Mouse (Mus musculus): Measurements from ENCODE around the gene Coro6. TPM values are rescaled to one million over a fixed set of nuclear protein-coding genes. Genes with fewer than 3 reads are reported as not detected.

The Coro6 gene
- total RNA-seq, 2 experiments from 2014 or later: 0.96 to 1.7 TPM

DNA sequence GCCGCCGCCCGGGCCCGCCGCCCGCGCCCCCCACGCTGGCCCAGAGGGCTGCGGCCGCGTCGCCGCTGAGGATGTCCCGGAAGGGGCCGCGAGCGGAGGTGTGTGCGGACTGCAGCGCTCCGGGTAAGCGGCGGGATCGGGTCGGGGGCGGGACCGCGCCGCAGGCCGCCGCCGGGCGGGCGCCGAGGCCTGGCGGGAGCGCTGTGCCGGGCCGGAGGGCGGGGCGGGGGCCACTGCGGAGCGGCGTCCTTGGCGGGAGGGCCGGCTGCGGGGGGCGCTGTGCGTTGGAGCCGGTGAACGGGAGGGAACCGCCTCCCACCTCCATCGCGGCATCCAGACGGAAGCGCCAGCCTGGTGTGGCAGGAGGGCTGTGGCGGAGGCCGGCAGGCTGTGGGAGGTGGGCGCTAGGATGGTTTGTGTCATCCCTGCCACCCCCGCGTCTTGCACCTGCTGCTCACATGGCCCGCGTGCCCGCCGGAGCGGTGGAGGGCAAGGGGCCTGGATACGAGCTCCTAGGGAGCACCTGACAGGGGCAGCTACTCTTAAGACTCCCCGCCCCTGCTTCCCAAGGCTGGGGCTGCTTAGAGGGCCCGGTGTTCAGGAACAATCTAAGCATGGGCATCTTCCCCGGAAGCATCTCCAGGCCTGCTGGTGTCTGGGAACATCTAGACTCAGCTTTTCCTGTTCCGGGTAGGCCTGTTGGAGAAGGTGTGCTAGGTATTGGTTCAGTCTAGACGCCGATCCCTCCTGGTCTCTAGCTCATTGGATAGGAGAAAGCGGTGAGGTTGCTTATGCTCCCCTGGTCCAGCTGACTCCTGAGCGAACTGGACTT, 31.5 kb downstream of the Coro6 start, which contains the start of gene Git1:
TSS of gene Git1 (plus strand) at position 51 of the 832 bp plus-strand sequence.
- peak; percentile 68 to 82 for DNase-seq

DNA sequence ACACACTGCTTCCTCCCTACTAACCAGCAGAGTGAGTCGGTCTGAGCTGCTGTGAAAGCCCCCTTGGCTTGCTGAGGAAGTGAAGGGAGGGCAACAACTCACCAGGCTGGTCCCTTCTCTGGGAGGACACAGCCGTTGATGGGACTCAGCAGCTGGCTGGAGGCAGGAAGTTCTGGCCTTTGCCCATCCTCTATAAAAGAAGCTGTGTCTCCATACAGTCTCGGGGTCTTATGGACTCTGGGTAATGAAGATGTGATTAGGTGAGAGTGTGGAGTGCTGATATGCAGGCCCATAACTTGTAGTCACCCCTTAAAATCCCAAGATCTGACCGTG, 32.1 kb downstream of the Coro6 start:
- DNase-seq: no peak

DNA sequence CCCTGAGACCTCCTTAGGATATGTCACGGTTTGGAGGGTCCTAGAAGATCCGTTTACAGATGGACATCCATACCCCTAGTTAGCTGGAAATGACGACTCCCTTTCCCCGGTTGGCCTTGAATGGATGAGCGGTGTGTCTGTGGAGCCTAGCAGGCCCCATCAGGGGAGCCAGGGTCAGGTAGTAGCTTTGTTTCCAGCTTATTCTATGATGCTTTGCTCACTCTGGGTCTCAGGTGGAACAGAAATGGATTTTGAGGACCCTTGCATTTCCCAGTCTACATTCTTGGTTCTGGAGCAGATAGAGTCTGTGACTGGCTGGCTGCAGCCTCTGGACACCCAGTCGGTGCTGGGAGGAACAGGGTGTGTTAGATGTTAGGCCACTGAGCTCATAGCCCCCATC, 32.6 kb downstream of the Coro6 start:
- no peak for DNase-seq

DNA sequence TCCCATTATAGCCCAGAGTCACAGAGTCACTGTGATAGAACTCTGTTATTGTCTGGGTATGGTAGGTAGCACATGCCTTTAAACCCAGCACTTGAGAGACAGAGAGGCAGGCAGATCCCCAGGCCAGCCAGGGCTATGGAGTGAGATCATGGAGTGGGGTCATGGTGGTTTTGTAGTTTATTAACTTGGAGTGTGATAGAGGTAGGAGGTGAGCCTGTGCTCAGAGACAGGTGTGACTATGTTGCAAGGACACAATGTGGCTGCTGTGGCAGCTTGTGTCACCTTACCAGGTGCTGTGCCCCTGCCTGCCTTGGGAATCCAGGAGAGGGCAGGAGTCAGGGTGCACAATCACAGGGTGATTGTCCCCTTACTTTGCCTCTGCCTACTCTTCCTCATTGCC, 33.3 kb downstream of the Coro6 start:
- no peak for DNase-seq

DNA sequence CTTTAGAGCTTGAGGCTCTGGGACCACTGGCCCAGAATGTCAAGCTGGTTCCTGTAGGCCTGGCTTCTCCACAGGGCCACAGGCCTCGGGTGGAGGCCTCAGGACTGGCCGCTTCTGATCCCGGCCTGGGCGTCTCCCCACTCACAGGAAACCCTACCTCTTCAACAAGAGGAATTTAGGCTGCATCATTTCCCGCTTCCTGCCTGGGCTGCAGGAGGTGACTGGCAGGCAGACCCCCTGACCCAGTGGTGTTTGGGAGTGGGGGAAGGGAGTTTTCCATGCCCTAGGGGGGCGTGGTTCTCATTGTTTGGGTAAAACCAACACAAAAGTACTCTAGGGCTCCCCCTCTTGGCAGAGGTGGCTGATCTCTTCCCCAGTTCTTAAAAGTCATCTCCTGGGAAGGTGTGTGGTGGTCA, 35.1 kb downstream of the Coro6 start:
- DNase-seq: peak; percentile 67 to 82

DNA sequence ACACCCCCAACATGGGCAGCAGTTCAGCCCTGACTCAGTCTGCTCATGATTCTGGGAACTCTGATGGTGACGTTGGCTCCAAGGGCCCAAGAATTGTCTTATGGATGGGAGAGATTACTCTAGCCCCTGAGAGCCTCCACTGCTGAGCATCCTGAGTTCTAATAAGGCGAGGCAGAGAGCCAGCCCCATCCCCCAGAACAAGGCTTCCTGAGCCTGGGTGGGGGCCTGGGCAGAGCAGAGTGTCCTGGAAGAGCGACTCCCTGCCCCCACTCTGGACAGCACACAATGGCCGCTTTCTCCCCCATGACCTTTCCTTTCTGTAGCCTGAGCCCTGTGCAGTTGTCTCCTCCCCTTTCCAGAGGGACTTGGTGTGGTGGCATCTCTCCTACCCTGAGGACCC, 35.6 kb downstream of the Coro6 start:
- no peak for DNase-seq

DNA sequence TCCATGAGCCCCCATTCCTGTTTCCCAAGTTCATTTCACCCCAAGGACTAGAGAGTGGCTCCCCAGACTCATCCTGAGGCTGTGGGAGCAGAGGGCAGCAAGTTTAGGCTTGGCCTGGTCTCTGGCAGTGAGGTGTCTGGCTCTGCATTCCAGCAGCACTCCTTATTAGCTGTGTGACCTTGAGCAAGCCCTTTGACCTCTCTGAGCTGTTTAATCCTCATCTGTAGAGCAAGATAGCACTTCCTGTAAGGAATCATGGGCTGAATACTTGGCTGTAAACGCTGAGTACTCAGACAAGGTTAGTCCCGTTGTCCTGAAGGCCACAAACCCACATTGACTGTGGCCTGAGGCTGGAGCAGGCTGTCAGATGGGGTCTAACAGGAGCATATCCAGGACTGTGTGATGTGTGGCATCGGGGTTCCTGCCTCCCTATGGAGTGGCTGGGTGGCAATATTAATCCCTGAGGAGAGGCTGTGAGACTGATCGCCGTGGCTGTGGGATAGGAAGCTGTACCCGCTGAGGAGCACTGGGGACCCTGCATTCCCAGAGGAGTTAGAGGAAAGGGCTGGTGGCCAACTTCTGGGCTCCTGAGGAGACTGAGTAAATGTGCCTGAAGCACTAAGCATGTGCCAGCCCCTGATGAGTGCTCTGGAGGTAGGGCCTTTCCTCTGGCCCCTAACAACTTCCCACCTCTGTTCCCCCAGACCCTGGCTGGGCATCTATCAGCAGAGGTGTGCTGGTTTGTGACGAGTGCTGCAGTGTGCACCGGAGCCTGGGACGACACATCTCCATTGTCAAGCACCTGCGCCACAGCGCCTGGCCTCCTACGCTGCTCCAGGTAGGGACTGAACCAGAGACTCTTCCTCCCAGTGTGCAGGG, 36.3 kb downstream of the Coro6 start:
- DNase-seq: no peak

DNA sequence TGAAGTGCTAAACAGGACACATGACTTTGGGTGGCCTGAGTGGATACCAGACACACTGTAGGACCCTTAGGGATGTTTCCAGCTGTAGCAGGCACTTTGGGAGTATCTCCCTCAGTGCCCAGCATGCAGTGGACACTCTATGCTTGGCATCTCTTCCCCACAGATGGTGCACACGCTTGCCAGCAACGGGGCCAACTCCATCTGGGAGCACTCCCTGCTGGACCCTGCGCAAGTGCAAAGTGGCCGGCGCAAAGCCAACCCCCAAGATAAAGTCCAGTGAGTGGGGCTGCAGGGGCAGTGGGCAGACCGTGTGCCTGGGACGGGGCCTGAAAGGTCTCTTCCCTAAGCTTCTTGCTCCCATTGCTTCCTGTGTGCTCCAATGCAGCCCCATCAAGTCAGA, 37.1 kb downstream of the Coro6 start:
- no peak for DNase-seq

DNA sequence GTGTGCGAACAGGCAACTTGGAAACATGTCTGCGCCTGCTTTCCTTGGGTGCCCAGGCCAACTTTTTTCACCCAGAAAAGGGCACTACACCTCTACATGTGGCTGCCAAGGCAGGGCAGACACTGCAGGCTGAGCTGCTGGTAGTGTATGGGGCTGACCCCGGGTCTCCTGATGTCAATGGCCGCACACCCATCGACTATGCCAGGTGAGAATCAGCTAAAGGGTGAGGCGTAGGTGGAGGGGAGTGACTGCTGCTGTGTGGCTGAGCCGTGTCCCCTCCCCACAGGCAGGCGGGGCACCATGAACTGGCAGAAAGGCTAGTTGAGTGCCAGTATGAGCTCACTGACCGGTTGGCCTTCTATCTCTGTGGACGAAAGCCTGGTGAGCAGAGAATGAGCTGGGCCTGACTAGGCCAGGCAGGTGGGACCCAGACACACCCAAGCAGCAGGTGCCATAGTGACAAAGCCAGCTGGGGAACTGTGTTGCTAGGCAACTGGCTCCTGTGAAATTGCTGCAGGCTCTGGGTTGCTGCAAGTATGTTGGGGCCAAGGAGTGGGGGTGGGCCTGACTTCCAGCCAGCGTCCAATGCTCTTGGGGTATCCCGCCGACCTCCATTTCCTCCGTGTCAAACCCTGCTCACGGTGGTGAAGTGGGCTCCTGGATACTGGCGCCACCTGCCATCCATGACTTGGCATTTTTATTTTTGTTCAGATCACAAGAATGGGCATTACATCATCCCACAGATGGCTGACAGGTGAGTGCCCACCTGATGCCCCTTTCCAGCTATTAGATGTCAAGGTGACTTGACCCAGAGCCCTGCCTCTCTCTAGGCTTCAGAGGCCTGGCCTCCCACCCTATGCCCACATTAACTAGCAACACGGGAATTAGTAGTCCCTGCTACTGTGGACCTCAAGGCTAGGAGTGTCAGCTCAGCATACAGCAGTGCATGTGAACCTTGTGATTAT, 38.4 kb downstream of the Coro6 start:
- DNase-seq: no peak

DNA sequence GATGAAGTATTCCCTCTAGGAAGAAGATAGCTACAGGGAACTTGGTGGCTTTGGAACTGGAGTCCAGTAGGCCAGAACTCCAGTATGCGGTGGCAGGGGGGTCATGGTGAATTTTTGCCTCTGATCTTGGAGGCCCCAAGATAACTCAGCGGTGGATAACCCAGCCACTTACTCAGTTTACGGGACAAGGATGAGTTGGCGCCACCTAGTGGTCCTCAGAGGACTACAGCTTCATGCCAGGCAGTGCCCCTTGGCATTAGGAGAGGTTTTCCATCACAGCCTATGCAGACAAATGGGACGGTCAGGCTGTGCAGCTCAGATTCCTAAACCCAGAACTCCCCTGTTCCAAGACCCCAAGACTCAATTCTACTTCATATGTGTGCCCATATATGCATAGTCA, 39.2 kb downstream of the Coro6 start:
- peak; percentile 81 to 82 for DNase-seq

DNA sequence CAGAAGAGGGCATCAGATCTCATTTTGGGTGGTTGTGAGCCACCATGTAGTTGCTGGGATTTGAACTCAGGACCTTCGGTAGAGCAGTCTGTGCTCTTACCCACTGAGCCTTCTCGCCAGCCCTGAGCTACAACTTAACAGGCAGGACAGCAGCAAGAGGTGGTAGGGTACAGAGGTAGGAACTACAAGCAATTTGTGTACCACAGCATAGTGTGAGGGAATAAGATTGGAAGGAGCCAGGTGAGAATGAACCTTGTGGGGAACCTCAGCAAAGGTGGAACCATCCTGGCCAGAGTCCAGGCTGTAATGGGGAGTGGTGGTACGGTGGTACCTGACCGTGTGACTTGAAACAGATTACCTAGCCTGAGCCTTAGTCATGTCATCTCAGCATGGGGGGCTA, 39.8 kb downstream of the Coro6 start:
- DNase-seq: no peak

DNA sequence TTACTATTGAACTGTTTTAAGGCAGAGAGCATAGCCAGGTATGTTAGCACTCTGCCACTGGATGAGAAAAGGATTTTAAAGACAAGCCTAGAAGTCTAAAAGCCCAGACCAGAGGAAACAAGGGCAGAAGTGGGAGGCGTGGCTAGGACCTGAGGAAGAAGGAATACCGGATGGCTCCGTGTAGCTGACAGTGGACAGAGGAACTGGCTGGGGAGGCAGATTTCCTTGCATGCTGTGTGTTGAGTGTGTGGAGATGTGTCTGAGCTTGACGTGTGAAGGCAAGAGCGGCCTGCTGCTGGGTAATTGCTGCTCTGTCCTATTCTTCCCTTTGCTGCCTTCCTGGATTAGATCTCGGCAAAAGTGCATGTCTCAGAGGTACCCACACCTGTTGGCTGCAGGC, 40.3 kb downstream of the Coro6 start:
- no peak for DNase-seq

DNA sequence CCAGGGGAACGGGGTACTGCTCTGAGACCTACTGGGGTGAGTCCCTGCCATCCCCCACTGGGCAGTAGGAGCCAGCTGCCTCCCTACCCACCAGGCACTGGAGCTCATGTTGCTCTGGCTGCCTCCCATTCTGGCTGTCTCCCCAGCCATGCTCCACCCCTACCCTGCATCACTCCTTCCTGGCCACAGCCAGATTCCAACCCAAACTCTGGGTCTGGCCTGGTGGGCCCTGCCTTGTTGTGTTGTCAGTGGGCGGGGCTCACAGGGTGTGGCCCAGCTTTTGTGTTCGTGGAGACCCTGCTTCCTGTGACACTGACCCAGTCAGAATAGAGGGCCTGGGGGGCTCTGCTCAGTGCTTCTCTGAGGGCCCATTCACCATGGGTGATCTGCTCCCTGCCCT, 41.3 kb downstream of the Coro6 start:
- no peak for DNase-seq

DNA sequence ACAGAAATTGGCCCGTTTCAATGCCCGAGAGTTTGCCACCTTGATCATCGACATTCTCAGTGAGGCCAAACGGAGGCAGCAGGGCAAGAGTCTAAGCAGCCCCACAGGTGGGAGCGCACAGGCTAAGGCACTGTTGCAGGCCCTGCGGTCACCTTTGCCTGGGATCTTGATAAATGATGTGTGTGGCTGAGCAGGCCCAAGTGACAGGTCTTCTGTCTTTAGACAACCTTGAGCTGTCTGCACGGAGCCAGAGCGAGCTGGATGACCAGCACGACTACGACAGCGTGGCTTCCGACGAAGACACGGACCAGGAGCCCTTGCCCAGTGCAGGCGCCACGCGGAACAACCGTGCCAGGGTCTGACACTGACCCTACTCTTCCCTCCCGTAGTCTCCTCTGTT, 42.2 kb downstream of the Coro6 start:
- DNase-seq: no peak

DNA sequence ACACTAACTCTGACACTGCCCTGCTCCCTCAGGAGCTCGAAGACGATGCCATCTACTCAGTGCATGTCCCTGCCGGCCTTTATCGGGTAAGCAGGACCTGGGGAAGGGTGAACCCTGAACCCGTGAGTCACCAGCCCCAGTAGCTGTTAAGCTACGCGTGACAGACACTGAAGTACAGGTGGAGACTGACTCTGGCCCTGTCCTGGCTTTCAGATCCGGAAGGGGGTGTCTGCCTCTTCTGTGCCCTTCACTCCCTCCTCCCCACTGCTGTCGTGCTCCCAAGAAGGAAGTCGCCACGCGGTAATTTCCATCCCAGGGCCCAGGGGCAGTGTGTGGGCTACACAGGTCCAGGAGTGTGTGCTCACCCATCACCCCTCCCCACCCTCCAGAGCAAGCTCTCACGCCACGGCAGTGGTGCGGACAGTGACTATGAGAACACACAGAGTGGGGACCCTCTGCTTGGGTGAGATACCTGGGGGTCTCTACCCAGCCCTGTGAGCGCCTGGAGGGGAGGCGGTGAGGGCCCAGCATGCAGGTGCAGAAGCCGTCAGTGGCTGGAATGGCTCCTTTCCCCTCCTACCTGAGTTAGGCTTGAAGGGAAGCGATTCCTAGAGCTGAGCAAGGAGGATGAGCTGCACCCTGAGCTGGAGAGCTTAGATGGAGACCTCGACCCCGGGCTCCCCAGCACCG, 43.2 kb downstream of the Coro6 start:
- no peak for DNase-seq

DNA sequence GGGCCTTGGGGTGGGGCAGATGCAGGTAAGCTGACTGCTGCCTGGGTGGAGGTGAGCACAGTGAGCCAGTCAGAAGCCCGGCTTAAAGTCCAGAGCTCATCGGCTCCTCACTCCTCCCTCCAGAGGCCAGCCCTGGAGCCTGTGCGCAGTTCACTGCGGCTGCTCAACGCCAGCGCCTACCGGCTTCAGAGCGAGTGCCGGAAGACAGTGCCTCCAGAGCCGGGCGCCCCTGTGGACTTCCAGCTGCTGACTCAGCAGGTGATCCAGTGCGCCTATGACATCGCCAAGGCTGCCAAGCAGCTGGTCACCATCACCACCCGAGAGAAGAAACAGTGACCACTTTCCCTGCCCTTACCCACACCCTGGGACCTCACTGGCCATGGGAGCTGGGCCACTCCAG, 44.1 kb downstream of the Coro6 start:
- DNase-seq: no peak

DNA sequence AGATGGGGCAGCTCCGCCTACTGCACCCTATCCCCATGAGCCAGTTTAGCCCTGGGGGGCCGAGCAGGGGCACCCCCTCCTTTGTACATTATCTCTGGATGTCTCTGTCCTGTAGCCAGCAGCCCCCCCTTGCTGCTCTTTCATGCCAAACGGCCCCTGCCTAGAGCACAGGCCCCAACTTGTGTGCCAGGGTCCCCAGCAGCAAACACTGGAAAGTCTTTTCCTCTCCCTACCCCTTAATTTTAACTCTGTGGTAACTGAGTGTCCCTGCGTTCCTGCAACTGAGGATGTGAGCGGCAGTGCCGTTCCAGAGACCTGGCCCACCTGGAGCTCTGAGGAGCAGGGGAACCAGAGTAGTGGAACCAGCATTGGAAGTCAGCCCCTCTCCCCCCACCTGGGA, 44.7 kb downstream of the Coro6 start:
- no peak for DNase-seq

DNA sequence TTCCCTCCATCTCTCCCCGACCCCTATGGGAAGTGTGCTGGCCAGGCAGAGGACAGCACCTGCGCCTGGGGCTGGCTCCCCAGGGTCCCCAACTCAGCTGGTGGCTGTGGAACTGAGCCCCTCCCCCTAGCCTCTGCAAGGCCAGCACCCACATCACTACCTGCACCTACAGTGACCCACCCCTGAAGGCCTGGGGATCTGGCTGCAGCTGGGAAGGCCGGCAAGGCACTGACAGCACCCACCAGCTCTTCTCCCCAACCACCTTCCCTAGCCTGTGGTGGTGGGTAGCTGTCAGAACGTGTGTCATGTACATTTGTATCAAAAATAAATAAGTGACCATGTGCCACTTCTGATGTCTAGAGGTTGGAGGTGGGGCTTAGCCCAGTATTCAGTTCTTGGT, 45.2 kb downstream of the Coro6 start:
- no peak for DNase-seq

DNA sequence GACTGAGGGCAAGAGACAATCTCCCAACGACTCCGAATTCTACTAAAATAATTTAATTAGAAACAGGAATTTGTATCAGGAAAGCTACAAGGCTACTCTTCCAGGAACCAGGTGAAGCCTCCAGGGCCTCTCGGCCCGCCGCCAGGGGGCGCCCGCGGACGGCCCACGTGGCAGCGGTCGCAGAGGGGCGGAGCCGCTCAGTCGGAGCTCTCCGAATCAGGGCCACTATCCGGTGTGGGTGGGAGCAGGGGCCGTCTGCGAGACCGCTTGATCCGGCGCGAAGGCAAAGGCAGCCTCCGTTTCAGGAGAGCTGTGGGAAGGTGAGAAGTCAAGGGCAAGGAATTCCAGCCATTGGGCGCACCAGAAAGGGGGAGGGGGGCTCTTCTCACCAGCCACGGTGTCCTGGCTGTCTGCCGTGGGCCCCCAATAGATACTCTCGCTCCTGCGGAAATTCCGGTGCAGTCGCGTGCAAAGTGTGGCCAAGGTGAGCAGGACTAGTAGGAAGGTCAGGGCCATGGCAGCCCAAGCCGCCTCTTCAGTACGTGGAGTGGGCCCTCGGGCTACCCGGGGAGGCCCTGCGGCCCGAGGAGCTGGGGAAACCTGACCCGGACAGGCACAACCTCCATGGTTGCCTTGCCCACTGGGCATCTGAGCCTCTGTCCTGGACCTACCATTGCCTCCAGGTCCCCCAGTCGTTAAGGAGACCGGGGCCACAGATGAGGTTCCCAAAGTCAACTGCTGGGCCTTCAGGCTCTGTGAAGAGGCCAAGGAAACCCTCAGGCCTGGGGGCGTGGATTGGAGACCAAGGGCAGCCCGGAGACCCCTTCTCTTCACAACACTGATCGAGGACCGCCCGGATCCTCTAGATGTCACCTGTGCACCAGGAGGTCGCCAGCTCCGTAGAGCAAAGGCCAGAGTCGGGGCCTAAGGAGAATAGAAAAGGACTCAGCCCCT, 46.1 kb downstream of the Coro6 start:
- peak; percentile 90 to 93 for DNase-seq

DNA sequence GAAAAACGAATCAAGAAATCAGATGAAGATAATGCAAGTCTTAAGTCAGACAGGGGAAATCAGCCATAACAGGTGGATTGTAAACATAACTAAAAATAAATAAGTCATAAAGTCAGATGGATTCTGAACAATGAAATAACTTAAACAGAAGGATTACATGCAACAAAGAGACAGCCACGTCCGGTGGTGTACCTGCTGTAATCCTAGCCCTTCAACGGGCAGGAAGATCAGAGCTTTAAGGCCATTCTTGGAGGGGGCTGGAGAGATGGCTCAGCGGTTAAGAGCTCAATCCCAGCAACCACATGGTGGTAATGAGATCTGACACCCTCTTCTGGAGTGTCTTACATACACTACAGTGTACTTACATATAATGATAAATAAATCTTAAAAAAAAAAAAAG, 49.1 kb downstream of the Coro6 start:
- no peak for DNase-seq

Data from adrenal gland, postnatal 36 days (tissue).